Mouse (Mus musculus) forebrain, embryonic 12.5 days (tissue): ENCODE measurements around the gene Dnajc7. TPM values are rescaled to one million over a fixed set of nuclear protein-coding genes. Genes with fewer than 3 reads are reported as not detected.
"Not testable (repeated sequence)": the region's sequence is repeated elsewhere in the genome, so short reads cannot be mapped to it uniquely, and the experiment has no call there.

Experiments used
- ATAC-seq: fragments of 200-750 bp; cut with Nextera tagmentation; 2 replicates; pipeline ENCODE4 v1.8.0; 2017; ENCODE audit warnings: moderate TSS enrichment; ENCODE audit not compliant: low FRiP score
- H3K27ac ChIP-seq: fragments of 300-500 bp; sonication (generic); 2 replicates; pipeline ENCODE4 v1.5.1; 2016; ENCODE audit warnings: mild to moderate bottlenecking
- H3K27me3 ChIP-seq: fragments of 300-500 bp; sonication (generic); 2 replicates; pipeline ENCODE4 v1.6.1; 2016; ENCODE audit warnings: mild to moderate bottlenecking
- H3K36me3 ChIP-seq: fragments of 300-500 bp; sonication (generic); replicated peaks from 2 replicates; pipeline ENCODE4 v1.6.1; 2016; ENCODE audit warnings: mild to moderate bottlenecking
- H3K4me1 ChIP-seq: fragments of 300-500 bp; sonication (generic); 2 replicates; pipeline ENCODE4 v1.6.1; 2016
- H3K4me2 ChIP-seq: fragments of 300-500 bp; sonication (generic); 2 replicates; pipeline ENCODE4 v1.6.1; 2016; ENCODE audit warnings: mild to moderate bottlenecking, moderate library complexity
- H3K4me3 ChIP-seq: fragments of 300-500 bp; sonication (generic); replicated peaks from 2 replicates; pipeline ENCODE4 v1.5.1; 2016; ENCODE audit warnings: mild to moderate bottlenecking
- H3K9ac ChIP-seq: fragments of 300-500 bp; sonication (generic); 2 replicates; pipeline ENCODE4 v1.6.1; 2016; ENCODE audit warnings: mild to moderate bottlenecking
- H3K9me3 ChIP-seq: fragments of 300-500 bp; sonication (generic); 2 replicates; pipeline ENCODE4 v1.6.1; 2016
- WGBS: fragments of 180-500 bp; shearing (Covaris S2); methylation state at CpG from one replicate; pipeline ENCODE4 v1.1.7; 2016; 5-methylcytosine and 5-hydroxymethylcytosine counted together
- polyA plus RNA-seq: library from polyadenylated mRNA; unstranded; fragments of >200 nt; fragmentation: Nextera tagmentation; extraction: Ambion mirVana; gene quantifications from 2 replicates; pipeline ENCODE4 v1.2.1, GENCODE M21; 2016

Gene Dnajc7
- polyA plus RNA-seq = 299 and 310 TPM in 2 replicates

DNA sequence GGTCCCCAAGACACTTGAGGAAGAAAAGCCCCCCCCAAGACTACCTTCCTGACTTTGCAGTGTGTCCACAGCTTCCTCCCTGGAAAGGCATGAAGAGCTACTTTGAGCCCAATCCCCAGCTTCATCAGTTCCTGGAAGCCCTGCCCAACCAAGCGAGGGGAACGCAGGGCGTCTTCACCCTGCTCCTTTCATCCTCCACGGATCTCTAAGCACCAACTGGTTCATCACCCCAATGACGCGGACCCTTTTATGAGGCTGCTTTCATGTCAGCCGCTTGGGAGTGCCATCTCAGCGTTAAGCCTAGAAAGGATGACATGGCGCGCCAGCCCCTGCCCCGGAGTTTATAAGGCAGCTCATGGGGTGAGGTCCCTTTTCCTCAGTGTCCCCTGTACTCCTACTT lies at the start of gene Dnajc7:
Gene Dnajc7 (minus strand): TSS at position 187 of the 400 bp plus-strand sequence.
- Histone ChIP-seq H3K4me2 (peak within 1 kb of the TSS; percentile 78), H3K27ac (peak within 1 kb of the TSS; percentile 92), H3K4me1 (peaks cover 37% of the 10 kb centered on the region), H3K4me3 (peak within 1 kb of the TSS; percentile 94), H3K9ac (peak within 1 kb of the TSS; percentile 93), H3K9me3 (no peaks in the 10 kb centered on the region), H3K27me3 (no peaks in the 10 kb centered on the region), H3K36me3 (peaks cover 4% of the 10 kb centered on the region)
- ATAC-seq = no peak
- 4% methylated on average over 11 of the region's 11 CpGs for WGBS

DNA sequence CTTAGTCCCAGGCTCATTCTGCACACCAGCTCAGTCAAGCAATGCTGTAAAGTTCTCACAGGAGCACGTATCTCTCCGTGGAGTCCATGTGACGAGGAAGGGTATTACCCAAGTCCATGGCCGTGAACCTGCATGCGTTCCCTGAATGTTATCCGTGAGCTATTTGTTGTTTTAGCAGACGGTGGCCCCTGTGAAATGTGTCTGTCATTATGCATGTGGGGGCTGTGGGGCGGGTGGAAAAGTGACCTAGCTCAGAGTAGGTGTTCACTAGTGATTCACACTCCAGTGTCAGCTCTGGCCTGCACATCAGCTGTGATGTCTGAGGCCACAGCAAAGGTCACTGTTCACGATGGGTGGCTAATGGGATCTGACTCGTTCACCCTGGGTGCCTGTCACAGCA lies 39.8 kb upstream of the Dnajc7 start:
- Histone ChIP-seq H3K36me3 (no peaks in the 10 kb centered on the region), H3K4me3 (no peak overlapping the region), H3K27me3 (peaks cover 3% of the 10 kb centered on the region; the same call in 1 of the 2 replicates), H3K4me1 (peaks cover 8% of the 10 kb centered on the region), H3K4me2 (no peak overlapping the region), H3K27ac (no peak overlapping the region), H3K9ac (no peak overlapping the region), H3K9me3 (no peaks in the 10 kb centered on the region)
- ATAC-seq = 0 out of 2 replicates have a peak, but pooled peaks have one; percentile 33
- 78% methylated on average over 10 of the region's 10 CpGs for WGBS

DNA sequence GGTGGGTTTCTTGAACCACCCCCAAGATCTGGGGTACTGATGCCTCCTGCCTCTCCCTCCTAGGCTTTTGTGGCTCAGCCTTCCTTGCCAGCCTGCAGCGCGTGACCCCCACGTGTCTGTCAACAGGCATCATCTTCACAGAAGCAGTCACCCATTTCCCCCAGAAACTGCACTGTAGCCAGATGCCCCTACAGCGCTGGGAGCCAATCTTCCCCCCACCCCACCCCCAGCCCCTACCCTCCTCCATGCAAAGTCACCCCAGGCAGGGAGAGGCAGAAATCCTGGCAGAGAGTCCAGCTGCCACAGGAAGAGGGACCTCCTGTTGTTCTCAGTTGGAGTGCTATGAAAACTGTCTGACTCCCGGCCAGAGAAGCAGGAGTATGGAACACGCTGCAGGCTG lies 36.5 kb upstream of the Dnajc7 start:
- H3K27ac ChIP-seq = no peak overlapping the region

DNA sequence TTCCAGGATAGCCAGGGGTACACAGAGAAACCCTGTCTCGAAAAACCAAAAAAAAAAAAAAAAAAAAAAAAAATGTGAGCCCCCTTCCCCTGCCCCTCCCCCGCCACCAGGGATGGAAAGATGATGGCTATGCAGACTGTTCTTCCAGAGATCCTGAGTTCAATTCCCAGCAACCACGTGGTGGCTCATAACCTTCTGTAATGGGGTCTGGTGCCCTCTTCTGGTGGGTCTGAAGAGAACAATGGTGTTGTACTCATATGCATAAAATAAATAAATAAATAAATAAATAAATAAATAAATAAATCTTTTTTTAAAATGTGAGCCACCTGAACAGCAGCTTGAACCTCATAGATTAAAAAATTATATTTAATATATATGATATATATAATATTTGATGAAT lies 35.6 kb upstream of the Dnajc7 start:
- H3K4me2 ChIP-seq, H3K9me3 ChIP-seq, H3K27ac ChIP-seq, ATAC-seq, H3K4me3 ChIP-seq, H3K36me3 ChIP-seq, H3K9ac ChIP-seq, H3K4me1 ChIP-seq: not testable (repeated sequence)
- H3K27me3 ChIP-seq = peaks cover 28% of the 10 kb centered on the region
- 54% methylated on average over 3 of the region's 3 CpGs for WGBS

More for the DNA sequence above, 36.5 kb upstream of the Dnajc7 start:
- no peaks in the 10 kb centered on the region for H3K36me3 ChIP-seq
- H3K4me2 ChIP-seq = no peak overlapping the region
- WGBS = 18% methylated on average over 6 of the region's 6 CpGs
- H3K4me1 ChIP-seq = peaks cover 8% of the 10 kb centered on the region
- no peak overlapping the region for H3K4me3 ChIP-seq
- no peaks in the 10 kb centered on the region for H3K9me3 ChIP-seq
- no peak for ATAC-seq
- peaks cover 19% of the 10 kb centered on the region for H3K27me3 ChIP-seq
- H3K9ac ChIP-seq = 0 out of 2 replicates have a peak overlapping the region, but pooled peaks have one; percentile 21

DNA sequence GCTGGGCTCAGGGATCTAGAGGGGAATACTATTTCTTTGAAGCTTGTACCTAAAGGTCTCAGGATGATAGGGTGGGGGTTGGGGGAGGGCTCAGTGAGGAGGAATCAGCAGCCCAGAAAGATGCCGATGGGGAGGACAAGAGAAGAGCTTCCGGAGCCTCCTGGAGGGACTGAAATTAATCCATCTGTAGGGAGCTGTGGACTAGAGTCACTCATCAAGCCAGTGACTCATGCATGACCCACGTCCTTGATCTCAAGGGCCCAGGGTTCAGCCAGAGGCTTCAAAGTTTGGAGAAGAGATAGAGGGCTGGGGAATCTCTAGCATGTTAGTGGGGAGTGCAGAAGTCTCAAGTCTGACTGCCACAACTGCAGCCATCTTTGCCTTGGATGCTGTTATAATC lies 31.8 kb upstream of the Dnajc7 start:
- peaks cover 50% of the 10 kb centered on the region for H3K27me3 ChIP-seq
- H3K27ac ChIP-seq = no peak overlapping the region
- 20% methylated on average over 3 of the region's 3 CpGs for WGBS
- H3K4me3 ChIP-seq = no peak overlapping the region
- no peak for ATAC-seq
- H3K9ac ChIP-seq = no peak overlapping the region
- H3K36me3 ChIP-seq = no peaks in the 10 kb centered on the region
- no peak overlapping the region for H3K4me2 ChIP-seq
- H3K4me1 ChIP-seq = peaks cover 6% of the 10 kb centered on the region
- no peaks in the 10 kb centered on the region for H3K9me3 ChIP-seq

DNA sequence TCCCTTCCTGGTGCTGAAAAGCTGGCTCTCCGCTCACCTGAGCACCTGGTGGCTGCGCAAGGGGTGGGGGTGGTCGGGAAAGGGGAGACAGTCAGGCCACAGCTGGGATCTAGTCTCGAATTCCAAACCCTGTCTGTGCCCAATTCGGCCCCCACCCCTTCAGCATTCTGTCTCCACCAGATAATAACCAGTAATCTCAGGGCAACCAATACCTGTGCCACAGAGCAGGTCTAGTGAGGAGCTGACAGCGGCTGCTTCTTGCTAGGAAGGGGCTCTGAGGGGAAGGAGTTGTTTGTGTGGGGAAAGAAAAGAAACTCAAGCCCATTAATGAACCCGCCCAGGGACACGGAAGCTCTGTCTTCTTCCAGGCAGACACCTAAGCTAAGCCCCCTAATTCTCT lies 31.2 kb upstream of the Dnajc7 start:
- WGBS = 13% methylated on average over 8 of the region's 8 CpGs
- ATAC-seq = no peak
- 0 out of 2 replicates have a peak, but pooled peaks cover under 1% of the 10 kb centered on the region for H3K4me1 ChIP-seq

DNA sequence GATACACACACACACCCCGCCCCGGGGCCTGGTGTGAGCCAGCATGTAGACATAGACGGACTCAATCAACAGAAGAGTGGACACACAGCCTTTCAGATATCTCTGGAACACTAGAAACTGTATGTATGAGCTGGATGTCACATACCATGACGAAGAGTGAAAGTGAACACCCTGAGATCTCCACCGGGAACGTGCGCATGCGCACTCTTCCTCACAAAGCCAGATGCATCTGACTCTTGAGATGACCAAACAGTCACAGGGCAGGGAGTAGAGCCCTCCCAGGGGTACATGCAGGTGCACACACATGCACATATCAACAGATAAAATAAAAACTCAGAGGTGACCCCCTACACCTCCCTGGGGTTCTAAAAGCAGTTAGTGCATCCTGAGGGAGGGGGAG lies 28.4 kb upstream of the Dnajc7 start:
- Histone ChIP-seq H3K27me3 (peaks cover 52% of the 10 kb centered on the region), H3K36me3 (no peaks in the 10 kb centered on the region), H3K4me2 (no peak overlapping the region), H3K4me3 (no peak overlapping the region), H3K27ac (no peak overlapping the region), H3K4me1 (no peaks in the 10 kb centered on the region; the same call in 1 of the 2 replicates), H3K9me3 (no peaks in the 10 kb centered on the region), H3K9ac (no peak overlapping the region)
- WGBS = 93% methylated on average over 8 of the region's 8 CpGs
- no peak for ATAC-seq

More for the DNA sequence above, 31.2 kb upstream of the Dnajc7 start:
- H3K9me3 ChIP-seq = no peaks in the 10 kb centered on the region
- no peak overlapping the region for H3K4me3 ChIP-seq
- H3K27me3 ChIP-seq = peaks cover 50% of the 10 kb centered on the region
- H3K27ac ChIP-seq = no peak overlapping the region
- no peak overlapping the region for H3K4me2 ChIP-seq
- H3K36me3 ChIP-seq = no peaks in the 10 kb centered on the region
- H3K9ac ChIP-seq = no peak overlapping the region

DNA sequence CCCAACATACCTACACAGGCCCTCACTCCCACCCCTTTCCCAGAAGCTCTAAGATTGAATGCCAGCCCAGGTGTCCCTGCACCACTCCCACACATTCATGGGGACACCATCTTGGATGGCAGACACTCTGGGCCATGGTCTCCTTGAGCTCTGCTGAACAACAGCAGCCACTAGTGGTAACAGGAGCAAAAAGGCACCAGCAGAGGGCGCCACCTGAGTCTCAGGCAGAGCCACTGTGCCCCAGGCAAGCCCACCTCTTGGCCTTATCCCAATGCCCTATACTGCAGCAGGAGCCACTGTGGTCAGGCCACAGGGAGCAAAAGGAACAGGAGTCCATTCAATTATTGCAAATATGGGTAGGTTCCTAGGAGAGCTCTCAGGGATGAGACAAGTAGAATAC lies 26.3 kb upstream of the Dnajc7 start:
- Histone ChIP-seq H3K36me3 (no peaks in the 10 kb centered on the region), H3K9ac (no peak overlapping the region), H3K9me3 (no peaks in the 10 kb centered on the region), H3K27me3 (peaks cover 46% of the 10 kb centered on the region), H3K4me1 (no peaks in the 10 kb centered on the region; the same call in 1 of the 2 replicates), H3K27ac (no peak overlapping the region), H3K4me2 (no peak overlapping the region), H3K4me3 (no peak overlapping the region)
- no peak for ATAC-seq
- whole genome bisulfite sequencing = 5% methylated on average over 1 of the region's 1 CpGs

DNA sequence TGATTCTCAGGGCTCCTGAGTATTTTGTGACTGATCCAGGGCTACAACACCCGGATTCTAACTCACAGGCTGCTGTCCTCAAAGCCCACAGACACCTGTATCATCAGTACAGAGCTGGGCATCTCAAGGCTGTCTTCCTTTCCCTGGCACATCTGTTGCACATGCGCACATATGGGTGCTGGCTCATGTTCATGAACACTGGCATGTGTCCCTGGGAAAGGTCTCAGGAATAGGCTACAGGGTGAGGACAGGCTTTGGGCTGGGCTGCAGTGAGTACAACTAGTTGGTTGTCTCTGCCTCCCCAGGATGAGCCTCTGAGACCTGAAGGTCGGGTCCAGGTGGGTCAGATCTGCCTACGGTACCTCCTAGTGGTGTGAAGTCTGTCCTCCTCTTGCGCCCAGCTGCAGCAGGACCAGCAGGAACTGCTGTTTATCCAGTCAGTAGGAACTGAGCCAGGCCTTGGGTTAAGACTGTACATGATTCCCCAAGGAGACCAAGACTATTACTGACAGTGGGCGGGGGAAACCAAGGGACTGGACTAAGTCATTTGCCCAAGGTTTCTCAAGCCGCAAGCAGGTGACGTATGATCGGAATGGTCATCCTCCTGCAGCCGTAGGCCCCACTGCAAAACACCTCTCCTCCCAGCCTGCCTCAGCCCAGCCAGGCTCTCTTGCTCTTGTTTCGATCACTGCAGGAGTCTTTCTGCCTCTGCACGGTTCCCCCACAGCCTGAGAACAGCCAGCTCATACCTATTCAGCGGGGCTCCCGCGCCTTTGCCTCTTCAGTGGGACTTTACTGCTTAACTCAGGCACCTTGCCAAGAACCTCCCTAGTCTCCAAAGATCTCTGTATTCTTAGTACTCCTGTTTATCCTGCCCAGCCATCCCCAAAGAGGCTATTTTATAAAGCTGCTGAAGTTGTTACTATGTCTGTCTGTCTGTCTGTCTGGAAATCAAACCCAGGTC lies 23.9 kb upstream of the Dnajc7 start:
- Histone ChIP-seq H3K27me3 (peaks cover 46% of the 10 kb centered on the region), H3K4me3 (no peak overlapping the region)

DNA sequence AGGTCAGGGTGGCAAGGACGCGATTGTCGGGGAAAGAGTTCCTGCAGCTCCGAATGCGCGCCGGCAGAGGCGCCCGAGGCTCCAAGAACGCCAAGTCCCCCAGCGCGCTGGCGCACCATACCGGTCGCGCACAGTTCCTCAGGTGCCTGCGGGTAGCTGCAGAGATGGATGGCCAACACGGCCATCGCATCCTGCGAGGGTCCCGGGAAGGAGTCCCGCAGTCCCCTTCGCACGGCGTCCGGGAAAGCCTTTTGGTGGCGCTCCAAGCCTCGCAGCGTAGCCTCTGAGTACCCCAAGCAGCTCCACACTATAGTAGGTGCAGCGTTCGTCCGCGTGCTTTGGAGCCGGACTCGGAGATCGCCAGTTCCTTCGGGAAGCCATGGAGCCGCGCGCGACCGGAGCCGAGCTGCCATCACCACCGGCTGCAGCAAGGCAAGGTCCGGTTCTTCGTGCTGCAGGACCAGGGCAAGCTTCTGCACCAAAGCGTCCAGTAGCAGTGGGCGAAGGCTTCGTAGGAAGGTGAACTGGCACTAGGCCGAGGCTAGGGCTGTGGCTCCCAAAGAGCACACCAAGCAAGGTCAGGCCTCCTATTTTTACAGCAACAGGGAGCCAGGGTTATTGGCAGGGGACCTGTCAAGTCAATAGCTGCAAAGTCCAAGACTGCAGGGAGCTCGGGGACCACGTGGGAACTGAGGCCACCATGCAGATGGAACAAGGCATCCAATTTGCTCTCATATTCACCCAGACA lies 20.4 kb upstream of the Dnajc7 start:
- peak overlapping the region; percentile 67 for H3K4me2 ChIP-seq
- WGBS = 7% methylated on average over 52 of the region's 52 CpGs
- H3K36me3 ChIP-seq = no peaks in the 10 kb centered on the region
- H3K9ac ChIP-seq = peak overlapping the region; percentile 45; the same call in 1 of the 2 replicates
- peaks cover 9% of the 10 kb centered on the region for H3K4me1 ChIP-seq
- peak; percentile 46; the same call in 1 of the 2 replicates for ATAC-seq
- H3K27me3 ChIP-seq = peaks cover 44% of the 10 kb centered on the region
- peak overlapping the region; percentile 39 for H3K4me3 ChIP-seq
- H3K27ac ChIP-seq = no peak overlapping the region
- no peaks in the 10 kb centered on the region for H3K9me3 ChIP-seq

More for the DNA sequence above, 23.9 kb upstream of the Dnajc7 start:
- 0 out of 2 replicates have a peak overlapping the region, but pooled peaks have one; percentile 27 for H3K27ac ChIP-seq
- 65% methylated on average over 15 of the region's 15 CpGs for WGBS
- no peaks in the 10 kb centered on the region for H3K36me3 ChIP-seq
- no peak overlapping the region for H3K4me2 ChIP-seq
- ATAC-seq = no peak
- H3K4me1 ChIP-seq = peaks cover 9% of the 10 kb centered on the region
- H3K9ac ChIP-seq = no peak overlapping the region
- H3K9me3 ChIP-seq = no peaks in the 10 kb centered on the region

DNA sequence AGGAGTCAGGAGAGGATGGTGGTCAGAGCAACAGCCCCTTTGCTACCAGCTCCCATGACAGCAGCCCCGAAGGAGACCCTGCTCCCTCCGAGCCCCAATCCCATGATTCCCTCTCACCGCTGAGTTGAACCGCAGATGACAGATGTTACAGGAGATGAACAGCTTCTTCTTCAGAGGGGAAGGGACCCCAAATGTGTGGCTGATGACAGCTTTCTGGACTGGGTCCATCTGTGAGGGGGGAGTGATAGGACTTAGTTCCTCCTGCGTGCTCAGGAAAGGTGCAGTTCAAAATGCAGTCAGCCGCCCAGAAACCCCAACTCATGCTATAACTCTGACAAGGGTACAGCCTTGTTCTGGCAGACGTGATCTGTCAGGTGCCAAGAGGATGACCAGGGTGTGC lies 14.6 kb upstream of the Dnajc7 start:
- Histone ChIP-seq H3K9ac (no peak overlapping the region), H3K4me3 (no peak overlapping the region), H3K4me2 (no peak overlapping the region), H3K9me3 (no peaks in the 10 kb centered on the region), H3K27me3 (peaks cover 21% of the 10 kb centered on the region), H3K36me3 (no peaks in the 10 kb centered on the region), H3K27ac (no peak overlapping the region), H3K4me1 (no peaks in the 10 kb centered on the region)
- ATAC-seq = no peak
- 81% methylated on average over 7 of the region's 7 CpGs for WGBS

DNA sequence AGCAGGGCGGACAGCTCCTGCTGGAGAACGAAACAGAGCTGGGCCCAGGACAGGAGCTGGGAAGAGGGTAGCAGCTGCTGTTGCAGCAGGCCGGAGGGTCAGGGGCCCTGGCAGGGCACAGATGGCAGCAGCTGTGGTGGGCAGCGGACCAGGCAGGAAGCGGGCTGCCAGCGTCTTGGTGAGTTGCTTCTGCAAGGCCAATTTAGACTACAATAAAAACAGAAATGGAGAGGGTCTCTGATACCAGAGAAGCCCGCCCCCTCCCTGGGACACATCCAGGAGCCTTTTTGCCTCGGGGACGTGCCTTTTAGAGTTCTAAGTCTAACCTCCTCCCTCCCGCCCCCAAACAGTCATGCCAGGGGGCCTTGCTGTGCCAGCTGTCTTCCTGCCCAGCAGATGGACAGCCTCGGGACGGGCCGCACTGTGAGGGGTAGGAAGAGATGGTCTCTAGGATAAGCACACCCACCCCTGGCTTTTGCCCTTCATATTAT lies 8.9 kb upstream of the Dnajc7 start:
- no peak for ATAC-seq
- Histone ChIP-seq H3K27ac (no peak overlapping the region; the same call in 1 of the 2 replicates), H3K4me2 (no peak overlapping the region), H3K36me3 (peaks cover 30% of the 10 kb centered on the region), H3K4me3 (no peak overlapping the region), H3K4me1 (peaks cover 21% of the 10 kb centered on the region), H3K9ac (no peak overlapping the region), H3K27me3 (no peaks in the 10 kb centered on the region), H3K9me3 (no peaks in the 10 kb centered on the region)
- 63% methylated on average over 13 of the region's 13 CpGs for whole genome bisulfite sequencing
